Mouse (Mus musculus) heart, postnatal 36 days (tissue): ENCODE measurements at regions not wholly inside any gene's neighbourhood (a gene's known extent, or its start where the extent isn't known, plus 50 kb on each side); places are given as distances from the start of the nearest gene placed in this dataset.
"Not testable (repeated sequence)": the region's sequence is repeated elsewhere in the genome, so short reads cannot be mapped to it uniquely, and the experiment has no call there.

ENCODE experiments used
- DNase-seq, 2 experiments: peaks; one replicate each; pipeline ENCODE4 v3.0.0; 2021 to 2022
- intact Hi-C: fragments of 180-260 bp; cut with DNase I; formaldehyde crosslinking; loops from one replicate; pipeline ENCODE4 v1.15.1; 2025

DNA sequence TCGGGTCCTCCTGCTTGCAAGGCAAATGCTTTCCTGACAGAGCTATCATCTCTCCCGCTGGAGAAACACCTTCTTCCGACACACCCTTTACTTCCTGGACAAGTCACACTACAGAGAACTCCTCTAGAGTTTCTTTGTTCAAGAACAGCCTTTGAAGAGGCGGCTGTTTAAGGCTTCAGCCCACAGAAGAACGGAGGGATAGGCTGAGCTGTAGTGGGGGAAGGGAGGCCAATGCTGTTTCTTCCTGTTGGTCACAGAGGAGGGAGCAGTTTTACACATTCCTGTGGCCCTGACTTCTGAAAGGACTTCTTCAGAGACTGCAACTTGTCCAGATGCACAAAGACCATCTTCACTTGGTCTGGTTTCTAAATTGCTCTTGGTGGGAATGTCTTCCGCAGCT lies 252.1 kb upstream of the Tgfbr2 start:
- DNase-seq: no peak

DNA sequence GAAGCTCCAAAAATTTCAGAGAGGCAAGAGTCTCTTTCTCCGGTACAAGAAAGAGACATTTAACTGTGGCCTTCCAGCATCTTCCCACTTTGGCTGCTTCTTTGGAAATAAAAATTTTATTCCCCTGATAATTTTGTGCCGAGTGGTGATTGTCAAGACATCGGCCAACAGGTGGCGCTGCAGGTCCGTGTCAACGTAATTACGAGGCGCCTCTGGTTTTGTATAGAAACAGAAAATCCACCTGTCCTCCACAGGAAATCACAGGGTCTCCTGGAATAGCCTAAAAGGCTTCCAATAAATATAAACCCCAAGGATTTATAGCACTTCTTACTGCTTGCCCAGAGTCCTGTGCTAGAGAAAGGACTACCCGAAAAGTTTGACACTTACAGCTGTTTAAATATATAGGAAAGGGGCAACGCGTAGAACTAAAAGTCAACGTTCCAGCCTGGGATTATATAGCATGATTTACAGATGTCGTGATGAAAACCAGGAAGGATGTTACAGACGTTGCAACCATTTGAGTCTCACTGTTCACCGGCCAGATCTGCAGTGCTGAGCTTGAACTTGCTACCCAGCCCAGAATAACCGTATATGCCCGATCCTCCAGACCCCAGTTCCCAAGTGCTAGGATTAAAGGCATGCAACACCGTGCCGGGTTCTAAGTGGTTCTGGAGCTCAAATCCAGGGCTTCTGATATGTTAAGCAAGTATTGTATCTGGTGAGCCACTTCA lies 251.3 kb upstream of the Tgfbr2 start:
- peak; percentile 80 to 88 for DNase-seq
- intact Hi-C loops: loop anchor here (1.0 to 10.0 kb wide), 5 partner anchors 84 to 1611 kb away; no protein-coding TSS in a partner anchor

More for the DNA sequence above, 252.1 kb upstream of the Tgfbr2 start:
- intact Hi-C loops: loop anchor here (2.0 to 10.0 kb wide), 4 partner anchors 84 to 1610 kb away; no protein-coding TSS in a partner anchor

DNA sequence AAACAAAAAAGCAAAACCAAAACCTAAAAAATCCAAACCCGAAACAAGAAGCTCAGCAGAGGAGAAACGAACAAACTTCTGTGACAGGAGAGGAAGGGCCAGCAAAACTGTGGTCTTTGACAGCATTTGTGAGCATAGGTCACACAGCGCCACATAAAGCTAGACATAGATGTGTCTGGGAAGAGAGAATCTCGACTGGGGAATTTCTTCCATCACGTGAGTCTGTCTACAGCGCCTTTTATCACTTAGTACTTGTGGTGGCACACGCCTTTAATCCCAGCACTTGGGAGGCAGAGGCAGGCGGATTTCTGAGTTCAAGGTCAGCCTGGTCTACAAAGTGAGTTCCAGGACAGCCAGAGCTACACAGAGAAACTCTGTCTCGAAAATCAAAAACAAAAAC lies 250.2 kb upstream of the Tgfbr2 start:
- intact Hi-C loops: loop anchor here (5.0 to 10.0 kb wide), 3 partner anchors 609 to 1612 kb away; no protein-coding TSS in a partner anchor

GRCm38 (mm10) chr9:116415021-116415420 lies 239.9 kb upstream of the Tgfbr2 start:
- intact Hi-C loops: no loop called here
- no peak for DNase-seq

More for the DNA sequence above, 250.2 kb upstream of the Tgfbr2 start:
- DNase-seq: not testable (repeated sequence)

DNA sequence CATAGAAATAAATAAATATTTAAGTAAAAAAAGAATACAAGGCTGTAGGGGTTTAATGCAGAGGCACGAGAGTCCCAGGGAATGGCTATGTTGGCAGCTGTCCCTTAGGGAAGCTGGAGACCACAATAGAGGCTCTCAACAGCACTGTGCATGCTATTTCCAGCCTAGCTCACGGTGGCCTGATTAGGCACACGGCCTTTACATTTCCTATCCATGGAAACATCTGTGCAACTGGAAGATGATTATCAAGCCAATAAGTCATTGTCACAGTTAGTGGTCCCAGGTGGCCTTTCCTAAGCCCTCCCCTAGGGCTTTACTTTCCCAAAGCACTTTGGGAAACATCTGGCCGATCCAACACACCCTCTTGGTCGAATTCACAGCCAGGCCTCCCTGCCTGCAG lies 235.9 kb upstream of the Tgfbr2 start:
- intact Hi-C loops: loop anchor here (2.0 to 5.0 kb wide), 3 partner anchors 26 to 199 kb away; no protein-coding TSS in a partner anchor
- DNase-seq: peak in 1 of 2 experiments; percentile 25

- no peak for DNase-seq
- intact Hi-C loops: loop anchor here (2.0 to 5.0 kb wide), 3 partner anchors 26 to 198 kb away; no protein-coding TSS in a partner anchor
These were observed 235.3 kb upstream of the Tgfbr2 start for GRCm38 (mm10) chr9:116410461-116410860.

- no peak for DNase-seq
- intact Hi-C loops: no loop called here
These were observed 233.0 kb upstream of the Tgfbr2 start for GRCm38 (mm10) chr9:116408116-116408515.

- DNase-seq: no peak
- intact Hi-C loops: no loop called here
These were observed 229.9 kb upstream of the Tgfbr2 start for GRCm38 (mm10) chr9:116405051-116405450.

- no peak for DNase-seq
- intact Hi-C loops: no loop called here
These were observed 226.7 kb upstream of the Tgfbr2 start for GRCm38 (mm10) chr9:116401821-116402220.

- intact Hi-C loops: no loop called here
These were observed 225.1 kb upstream of the Tgfbr2 start for GRCm38 (mm10) chr9:116400270-116400669.

GRCm38 (mm10) chr9:116399296-116399695 lies 224.1 kb upstream of the Tgfbr2 start:
- no peak for DNase-seq
- intact Hi-C loops: no loop called here

More at GRCm38 (mm10) chr9:116400270-116400669, 225.1 kb upstream of the Tgfbr2 start:
- DNase-seq: no peak

DNA sequence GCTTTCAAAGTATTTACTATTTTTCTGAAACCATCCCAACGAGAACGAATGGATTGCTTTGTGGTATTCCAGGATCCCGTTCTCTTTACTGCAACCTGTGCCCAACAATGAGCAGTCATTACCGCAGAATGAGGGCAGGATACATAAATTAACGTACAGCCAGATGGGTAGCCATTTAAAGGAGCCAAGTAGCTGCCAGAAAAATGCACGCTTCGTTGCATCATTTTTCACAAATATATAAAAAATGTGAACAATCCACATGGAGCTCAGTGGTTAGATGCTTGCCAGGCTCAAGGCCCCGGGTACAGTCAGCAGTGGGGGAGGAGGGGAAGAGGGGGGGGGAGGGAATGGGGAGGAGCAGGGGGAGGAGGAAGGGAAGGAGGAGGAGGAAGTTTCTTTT lies 217.1 kb upstream of the Tgfbr2 start:
- intact Hi-C loops: no loop called here
- DNase-seq: no peak

- DNase-seq: no peak
- intact Hi-C loops: no loop called here
These were observed 214.6 kb upstream of the Tgfbr2 start for GRCm38 (mm10) chr9:116389781-116390180.

DNA sequence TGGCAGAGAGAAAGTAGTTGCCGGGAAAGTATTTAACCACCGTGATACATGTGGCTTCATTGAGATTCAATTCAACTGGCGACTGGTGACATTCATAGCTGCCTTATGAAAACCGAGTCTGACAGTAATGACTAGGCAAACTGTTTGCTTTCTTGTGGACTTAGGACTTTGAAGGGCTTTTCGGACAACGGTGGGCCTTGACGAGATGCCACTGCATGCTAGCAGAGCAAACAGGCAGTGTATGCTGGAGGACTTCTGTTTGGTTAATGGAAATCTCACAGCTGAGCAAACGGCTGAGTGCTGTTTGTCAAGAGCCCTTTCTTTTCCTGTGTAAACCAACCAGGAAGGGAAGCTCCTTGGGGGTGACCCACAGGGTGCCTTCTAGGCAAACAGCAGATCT lies 213.7 kb upstream of the Tgfbr2 start:
- no peak for DNase-seq
- intact Hi-C loops: no loop called here

DNA sequence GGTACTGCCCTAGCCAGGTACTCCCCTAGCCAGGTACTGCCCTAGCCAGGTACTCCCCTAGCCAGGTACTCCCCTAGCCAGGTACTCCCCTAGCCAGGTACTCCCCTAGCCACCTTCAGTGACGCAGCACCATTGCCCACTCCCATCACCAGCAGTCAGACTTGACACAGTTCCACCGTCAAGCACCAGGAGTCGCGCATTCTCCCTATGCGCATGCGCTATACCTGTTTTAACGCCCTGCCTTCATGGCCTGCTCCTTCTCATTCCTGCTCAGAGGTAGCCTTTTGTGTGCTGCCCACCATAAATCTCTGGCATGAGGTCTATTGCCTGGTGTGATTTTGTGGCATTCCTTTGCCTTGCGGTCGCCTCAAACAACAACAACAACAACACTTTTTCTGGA lies 212.9 kb upstream of the Tgfbr2 start:
- no peak for DNase-seq
- intact Hi-C loops: no loop called here

DNA sequence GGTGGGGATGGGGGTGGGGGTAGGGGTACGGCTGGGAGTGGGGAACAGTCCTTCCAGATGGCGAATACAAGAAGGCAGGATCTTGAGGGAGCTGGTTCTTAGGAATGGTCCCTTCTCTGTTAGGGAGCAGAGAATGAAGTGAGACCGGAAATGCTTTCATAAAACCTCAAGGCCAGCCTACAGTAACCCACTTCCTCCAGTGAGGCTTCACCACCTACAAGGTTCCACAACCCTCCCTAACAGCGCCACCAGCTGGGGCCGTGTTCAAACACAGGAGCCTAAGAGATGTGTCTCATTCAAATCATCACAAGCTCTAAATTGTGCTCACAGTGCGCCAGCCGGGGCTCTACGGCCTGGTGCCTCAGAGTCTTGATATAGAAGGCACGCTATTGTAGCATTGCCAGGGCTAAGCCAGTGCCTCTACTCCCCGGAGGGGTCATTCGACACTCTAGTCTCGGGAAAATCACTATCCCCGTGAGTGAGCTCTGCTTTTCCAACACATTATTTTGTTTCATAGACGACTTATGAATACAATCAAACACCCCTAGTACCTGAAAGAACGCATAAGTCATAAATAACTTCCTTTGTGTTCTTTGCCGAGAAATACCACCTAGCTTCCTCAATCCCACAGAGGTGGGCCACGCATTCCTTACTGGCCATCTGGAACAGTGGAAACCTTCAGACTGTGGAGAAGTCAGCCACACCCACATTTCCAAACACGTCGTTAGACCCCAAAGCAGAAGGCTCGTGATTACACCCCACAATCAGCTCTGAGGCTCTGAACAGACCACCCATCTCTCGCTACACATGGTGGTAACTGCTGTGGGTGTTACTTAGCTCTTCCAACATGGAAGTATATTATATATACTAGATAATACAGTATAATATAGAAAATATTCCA lies 209.3 kb upstream of the Tgfbr2 start:
- intact Hi-C loops: loop anchor here (1.0 to 5.0 kb wide), 5 partner anchors 26 to 324 kb away; partner anchors contain the start of gene Tgfbr2
- peak; percentile 82 to 83 for DNase-seq

DNA sequence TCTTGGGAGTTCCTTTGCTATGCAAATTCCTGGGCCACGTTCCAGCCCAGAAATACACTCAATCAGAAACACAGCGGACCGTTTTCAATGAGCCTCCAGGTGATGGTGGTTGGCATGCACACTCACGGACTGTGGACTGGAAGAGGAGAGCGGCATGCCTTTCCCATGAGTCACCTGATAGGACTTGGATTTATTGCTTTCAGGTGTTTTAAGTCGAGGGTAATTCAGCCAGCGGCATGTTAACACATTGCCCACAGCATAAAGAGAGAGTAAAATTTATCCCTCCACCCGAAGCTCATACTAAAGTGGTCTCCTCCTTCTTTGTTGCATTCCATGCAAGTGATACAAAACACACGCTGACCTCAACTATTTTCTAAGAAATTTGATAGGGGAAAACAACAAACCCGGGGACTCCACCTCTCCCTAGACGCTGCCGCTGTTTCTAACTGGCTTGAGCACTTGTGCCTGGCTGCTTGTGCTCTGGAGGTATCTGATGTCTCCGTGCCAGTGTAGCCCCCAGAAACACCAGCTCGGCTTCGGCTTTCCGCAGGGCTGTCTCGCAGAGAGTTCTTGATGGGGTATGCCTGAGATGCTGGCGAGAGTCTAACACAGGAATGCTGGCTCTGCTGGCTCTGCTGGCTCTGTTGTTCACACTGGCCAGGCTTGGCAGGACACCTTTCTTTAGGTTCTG lies 208.4 kb upstream of the Tgfbr2 start:
- intact Hi-C loops: loop anchor here (1.0 to 5.0 kb wide), 5 partner anchors 27 to 323 kb away; partner anchors contain the start of gene Tgfbr2
- DNase-seq: peak; percentile 29 to 45

- intact Hi-C loops: no loop called here
- no peak for DNase-seq
These were observed 202.5 kb upstream of the Tgfbr2 start for GRCm38 (mm10) chr9:116377706-116378105.

- peak; percentile 81 to 84 for DNase-seq
- intact Hi-C loops: no loop called here
These were observed 200.6 kb upstream of the Tgfbr2 start for GRCm38 (mm10) chr9:116375658-116376357.

DNA sequence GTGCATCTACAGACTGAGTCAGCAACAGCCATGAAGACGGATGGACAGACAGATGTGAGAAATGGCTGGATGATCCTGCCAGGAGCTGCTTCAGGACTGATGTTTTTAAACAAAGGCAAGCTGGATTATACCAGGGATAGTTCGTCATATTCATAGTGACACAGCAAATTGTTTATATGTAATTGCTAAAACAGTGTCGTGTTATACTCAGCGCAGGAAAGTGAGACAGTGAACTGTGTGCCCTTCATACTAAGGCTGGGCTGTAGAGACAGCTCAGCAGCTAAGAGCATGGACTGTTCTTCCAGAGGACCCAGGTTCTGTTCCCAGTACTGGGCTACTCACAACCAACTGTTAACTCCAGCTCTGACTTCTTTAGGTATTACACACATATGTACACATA lies 199.2 kb upstream of the Tgfbr2 start:
- no peak for DNase-seq
- intact Hi-C loops: no loop called here
